Mouse (Mus musculus): ENCODE measurements around the gene Aagab. TPM values are rescaled to one million over a fixed set of nuclear protein-coding genes. Genes with fewer than 3 reads are reported as not detected.

Aagab gene
- total RNA-seq (2021): 10 to 100 TPM; 60.3 to 61.0 TPM
- long read RNA-seq, experiment 1, full-length matches to known transcripts: 32 of 70 reads
- long read RNA-seq, experiment 1, partial matches to known transcripts: 4 of 70 reads
- long read RNA-seq, experiment 1, other reads (novel, unspliced or antisense): 34 of 70 reads
- long read RNA-seq, experiment 2, full-length matches to known transcripts: 59 of 126 reads
- long read RNA-seq, experiment 2, partial matches to known transcripts: 10 of 126 reads
- long read RNA-seq, experiment 2, other reads (novel, unspliced or antisense): 57 of 126 reads

DNA sequence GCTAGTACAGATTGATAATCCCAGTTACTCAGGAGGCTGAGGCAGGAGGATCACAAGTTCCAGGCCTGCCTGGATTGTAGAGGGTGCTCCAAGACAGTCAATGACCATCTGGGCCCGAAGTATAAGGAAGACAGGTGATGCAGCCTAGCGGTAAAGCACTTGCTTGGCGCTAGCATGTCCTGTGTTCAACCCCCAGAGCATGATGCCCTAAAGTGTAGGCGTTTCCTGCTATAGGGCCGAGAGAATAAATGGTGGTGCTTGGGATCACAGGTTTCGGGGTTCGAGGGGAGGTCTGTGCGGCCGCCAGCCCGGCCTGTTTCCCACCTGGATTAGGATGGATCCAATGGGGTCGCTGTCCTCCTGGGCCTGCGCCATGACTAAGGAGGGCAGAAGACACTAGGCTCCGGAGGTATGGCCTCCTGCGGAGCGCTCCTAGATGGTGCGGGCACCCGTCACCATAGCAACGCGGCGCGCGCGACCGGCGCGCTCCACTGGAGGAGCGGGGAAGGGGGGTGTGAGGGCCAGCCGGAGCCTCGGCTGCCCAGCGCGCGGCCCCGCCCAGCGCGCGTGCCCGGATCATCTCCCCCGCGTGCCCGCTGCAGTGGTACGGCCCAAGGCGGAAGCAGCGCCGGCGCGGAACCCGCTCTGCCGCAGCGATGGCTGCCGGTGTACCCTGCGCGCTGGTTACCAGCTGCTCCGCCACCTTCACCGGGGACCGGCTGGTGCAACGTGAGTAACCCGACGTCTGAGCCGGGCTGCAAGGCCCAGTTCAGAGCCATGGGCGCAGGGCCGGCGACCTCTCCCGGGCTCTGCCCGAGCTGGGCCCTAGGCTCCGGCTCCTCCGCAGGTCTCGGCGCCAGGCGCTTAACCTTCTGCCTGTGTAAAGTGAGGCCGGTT, at the start of gene Aagab, which contains the start of gene Iqch:
Aagab (plus strand) TSS at position 618 of the 897 bp plus-strand sequence.
Iqch (minus strand) TSS at position 451 of the 897 bp plus-strand sequence.
- DNase-seq (ENCODE audit: low spot score in 2 of 2): peak; percentile 97 to 99

DNA sequence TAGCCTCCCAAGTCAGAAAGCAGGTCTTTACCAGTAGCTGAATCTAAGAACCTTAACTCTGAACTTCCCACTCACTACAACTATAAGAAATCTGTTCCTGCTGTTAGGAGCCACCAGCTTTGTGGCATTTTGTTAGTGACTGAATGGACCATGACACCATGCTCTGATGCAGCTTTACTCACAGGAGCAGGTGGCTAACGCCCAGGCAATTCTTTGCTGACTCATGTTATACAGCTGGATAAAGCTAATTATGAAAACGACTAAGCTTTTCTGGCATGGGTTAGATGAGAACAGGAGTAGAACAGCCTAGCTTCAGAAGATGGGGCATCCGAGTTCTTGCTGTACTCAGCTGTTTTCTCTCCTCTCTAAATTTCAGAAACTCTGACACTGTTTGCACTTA, 48.8 kb upstream of the Aagab start:
- Histone ChIP-seq H3K4me3 (no peak overlapping the region), H3K27ac (no peak overlapping the region)
- TF ChIP-seq CTCF (conservative IDR thresholded peaks at IDR 0.05): no peak
- DNase-seq (ENCODE audit: low spot score in 2 of 2): peak in 1 of 2 experiments; percentile 32

More for the DNA sequence above, at the start of gene Aagab, which contains the start of gene Iqch:
- Histone ChIP-seq H3K4me3 (peak within 1 kb of the TSS; percentile 100), H3K27ac (peak within 1 kb of the TSS; percentile 96)
- TF ChIP-seq CTCF (conservative IDR thresholded peaks at IDR 0.05): peak; percentile 20

DNA sequence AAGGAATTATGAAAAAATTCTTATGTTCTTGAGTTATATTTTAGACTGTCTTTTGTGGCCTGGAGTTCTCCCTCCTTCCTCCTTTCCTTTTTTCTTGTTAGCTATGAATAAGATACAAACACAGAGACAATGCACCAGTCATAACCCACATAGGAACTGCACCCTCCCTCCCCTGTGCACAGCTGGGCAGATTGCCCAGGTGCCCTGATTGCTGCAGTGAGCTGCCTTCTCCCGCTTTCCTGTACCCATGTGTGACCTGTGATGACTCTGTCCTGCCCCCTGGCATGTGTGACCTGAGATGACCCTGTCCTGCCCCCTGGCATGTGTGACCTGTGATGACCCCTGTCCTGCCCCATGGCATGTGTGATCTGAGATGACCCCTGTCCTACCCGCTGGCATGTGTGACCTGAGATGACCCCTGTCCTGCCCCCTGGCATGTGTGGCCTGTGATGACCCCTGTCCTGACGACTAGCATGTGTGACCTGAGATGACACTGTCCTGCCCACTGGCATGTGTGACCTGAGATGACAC, 46.9 kb upstream of the Aagab start:
- Histone ChIP-seq H3K4me3 (no peak overlapping the region), H3K27ac (no peak overlapping the region)
- no peak for DNase-seq (ENCODE audit: low spot score in 2 of 2)
- no peak for TF ChIP-seq CTCF (conservative IDR thresholded peaks at IDR 0.05)

DNA sequence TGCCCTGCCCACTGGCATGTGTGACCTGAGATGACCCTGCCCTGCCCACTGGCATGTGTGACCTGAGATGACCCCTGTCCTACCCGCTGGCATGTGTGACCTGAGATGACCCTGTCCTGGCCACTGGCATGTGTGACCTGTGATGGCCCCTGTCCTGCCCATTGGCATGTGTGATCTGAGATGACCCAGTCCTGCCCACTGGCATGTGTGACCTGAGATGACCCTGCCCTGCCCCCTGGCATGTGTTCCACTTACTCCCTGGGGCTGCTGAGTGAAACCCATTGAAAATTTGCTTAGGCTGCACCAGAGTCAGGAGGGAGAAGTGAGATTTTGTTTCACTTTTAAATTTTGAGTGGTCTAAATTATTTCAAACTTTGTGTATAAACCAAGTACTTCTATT, 46.1 kb upstream of the Aagab start:
- H3K4me3 ChIP-seq: no peak overlapping the region
- no peak for DNase-seq (ENCODE audit: low spot score in 2 of 2)
- H3K27ac ChIP-seq: no peak overlapping the region
- TF ChIP-seq CTCF (conservative IDR thresholded peaks at IDR 0.05): no peak

DNA sequence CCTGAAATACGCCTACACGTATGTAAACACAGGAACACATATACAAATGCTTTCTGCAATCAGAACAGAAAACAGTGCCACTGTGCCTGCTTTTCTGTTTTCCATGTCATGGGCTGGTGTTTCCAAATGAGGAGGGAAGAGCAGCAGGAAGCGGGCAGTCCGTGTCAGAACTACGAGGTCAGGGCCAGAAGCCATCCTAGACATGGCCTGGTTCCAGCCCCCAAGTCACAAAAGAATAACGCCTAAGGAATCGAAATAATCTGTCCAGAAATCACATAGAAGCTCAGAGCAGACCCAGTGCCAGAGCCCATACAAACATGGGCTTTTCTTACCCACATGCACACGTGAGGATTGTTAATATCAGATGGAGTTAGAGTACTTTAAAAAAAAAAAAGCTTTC, 45.5 kb upstream of the Aagab start:
- H3K27ac ChIP-seq: no peak overlapping the region
- no peak for TF ChIP-seq CTCF (conservative IDR thresholded peaks at IDR 0.05)
- no peak overlapping the region for H3K4me3 ChIP-seq
- no peak for DNase-seq (ENCODE audit: low spot score in 2 of 2)

DNA sequence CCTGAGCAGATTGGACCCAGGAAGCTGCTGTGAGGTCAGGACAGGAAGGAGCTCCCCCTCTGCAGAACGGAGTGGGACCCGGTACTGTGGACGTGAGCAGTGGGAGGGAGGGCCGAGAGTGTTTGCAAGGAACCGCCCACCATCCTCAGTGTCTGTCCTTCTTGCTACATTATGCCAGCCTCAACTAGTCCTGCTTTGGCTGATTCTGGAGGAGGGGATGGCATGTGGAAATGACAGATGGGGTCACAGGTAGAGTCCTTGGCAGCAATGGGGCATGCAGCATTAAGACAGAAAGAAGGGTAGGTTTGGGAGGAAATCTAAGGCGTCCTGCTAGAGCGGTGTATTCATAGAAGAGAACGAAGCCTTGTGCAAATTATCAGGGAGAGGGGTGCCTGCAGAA, 40.5 kb upstream of the Aagab start:
- Histone ChIP-seq H3K4me3 (no peak overlapping the region), H3K27ac (no peak overlapping the region)
- DNase-seq (ENCODE audit: low spot score in 2 of 2): no peak
- no peak for TF ChIP-seq CTCF (conservative IDR thresholded peaks at IDR 0.05)

DNA sequence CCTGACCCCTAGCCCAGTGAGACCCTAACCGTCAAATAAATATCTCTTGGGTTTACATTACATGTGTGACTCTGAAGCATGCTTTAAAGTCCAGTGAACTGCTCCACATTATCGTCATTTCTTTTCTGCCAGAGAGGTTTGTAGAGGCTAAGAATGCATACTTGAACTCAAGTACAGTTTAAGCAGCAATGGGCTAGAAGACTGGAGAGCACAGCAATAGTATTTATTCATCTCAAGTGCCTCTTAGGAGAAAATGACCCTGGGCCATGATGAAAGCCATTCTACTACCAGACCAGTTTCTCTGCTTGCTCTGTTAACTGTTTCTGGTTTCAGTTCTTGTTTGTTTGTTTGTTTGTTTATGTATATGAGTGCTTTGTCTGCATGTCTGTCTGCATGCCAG, 39.0 kb upstream of the Aagab start:
- TF ChIP-seq CTCF (conservative IDR thresholded peaks at IDR 0.05): no peak
- H3K27ac ChIP-seq: no peak overlapping the region
- DNase-seq (ENCODE audit: low spot score in 2 of 2): no peak
- H3K4me3 ChIP-seq: no peak overlapping the region

DNA sequence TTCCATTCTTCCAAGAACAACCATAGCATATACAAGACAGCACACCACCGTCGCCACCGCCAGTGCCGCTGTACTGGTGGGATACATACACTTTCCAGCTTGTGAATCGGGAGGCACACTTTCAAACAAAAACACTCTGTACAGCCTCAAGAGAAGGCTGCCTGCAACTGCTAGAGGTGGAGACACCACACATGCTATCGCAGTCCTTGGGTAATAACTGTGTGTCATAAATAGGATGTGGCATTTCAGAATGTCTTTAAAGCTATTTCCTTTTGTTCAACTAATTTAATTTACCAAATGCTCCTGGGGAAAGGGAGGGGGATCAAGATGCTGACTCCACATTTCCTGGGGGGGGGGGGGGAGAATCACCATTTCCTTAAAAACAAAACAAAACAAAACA, 34.1 kb upstream of the Aagab start:
- no peak for TF ChIP-seq CTCF (conservative IDR thresholded peaks at IDR 0.05)
- H3K4me3 ChIP-seq: no peak overlapping the region
- H3K27ac ChIP-seq: no peak overlapping the region
- DNase-seq (ENCODE audit: low spot score in 2 of 2): no peak

DNA sequence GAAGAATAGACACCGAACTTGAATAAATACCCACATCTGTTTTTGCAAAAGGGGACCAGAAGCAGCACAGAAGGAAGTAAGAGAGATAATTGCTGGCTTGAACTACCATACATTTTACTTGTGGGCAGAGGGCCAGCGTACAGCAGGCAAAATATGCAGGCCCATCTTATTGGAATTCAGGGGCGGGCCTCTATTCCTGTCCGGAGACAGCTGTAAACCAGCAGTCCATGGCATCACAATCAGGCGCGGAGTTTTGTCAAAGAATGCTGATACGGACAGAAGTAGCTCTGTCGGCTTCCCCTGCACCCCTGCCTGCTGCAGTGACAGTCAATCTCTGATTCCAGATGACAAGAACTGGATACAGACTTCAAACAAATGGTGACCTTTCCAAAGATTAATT, 33.7 kb upstream of the Aagab start:
- no peak for TF ChIP-seq CTCF (conservative IDR thresholded peaks at IDR 0.05)
- Histone ChIP-seq H3K27ac (peak overlapping the region; percentile 65), H3K4me3 (no peak overlapping the region)
- peak in 1 of 2 experiments; percentile 19 for DNase-seq (ENCODE audit: low spot score in 2 of 2)

DNA sequence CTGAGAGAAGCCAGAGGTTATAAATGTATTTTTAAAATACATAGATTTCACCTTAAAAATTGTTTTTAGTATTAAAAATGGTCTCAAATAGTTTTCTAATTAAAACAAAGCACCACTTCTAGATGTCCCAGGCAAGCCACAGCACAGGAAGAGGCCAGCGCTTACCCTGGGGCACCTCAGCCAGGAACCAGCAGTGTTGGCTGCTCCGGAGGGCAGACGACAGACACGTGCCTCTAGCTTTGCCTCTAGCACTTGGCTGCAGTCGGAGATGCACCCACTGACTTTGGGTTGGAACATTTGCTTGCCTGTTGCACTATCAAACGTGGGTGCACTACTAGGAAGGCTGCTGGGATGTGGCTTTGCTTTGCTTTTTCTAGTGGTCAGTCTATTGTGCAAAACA, 30.6 kb upstream of the Aagab start:
- no peak for DNase-seq (ENCODE audit: low spot score in 2 of 2)
- no peak for TF ChIP-seq CTCF (conservative IDR thresholded peaks at IDR 0.05)
- no peak overlapping the region for H3K4me3 ChIP-seq
- H3K27ac ChIP-seq: no peak overlapping the region

DNA sequence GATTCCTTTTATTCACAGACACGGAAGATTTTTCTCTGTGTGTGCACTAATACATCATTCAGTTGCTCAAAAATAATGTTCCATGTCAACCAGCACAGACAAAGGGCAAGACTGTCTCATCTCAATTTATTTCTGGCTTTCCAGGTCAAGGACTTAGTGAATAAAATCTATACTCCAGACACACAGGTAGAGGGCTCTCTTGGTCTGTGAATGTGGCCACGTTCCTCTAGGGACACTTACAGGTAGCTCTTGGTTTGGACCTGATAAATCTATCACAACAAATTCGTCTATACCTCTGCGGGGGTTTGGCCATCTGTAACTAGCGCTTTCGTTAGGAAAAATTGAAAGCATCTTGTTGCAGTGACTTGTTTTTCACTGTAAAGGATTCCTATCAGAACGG, 29.6 kb upstream of the Aagab start:
- Histone ChIP-seq H3K4me3 (no peak overlapping the region), H3K27ac (peak overlapping the region; percentile 28; the same call in 1 of the 2 replicates)
- peak; percentile 62 for TF ChIP-seq CTCF (conservative IDR thresholded peaks at IDR 0.05)
- no peak for DNase-seq (ENCODE audit: low spot score in 2 of 2)

DNA sequence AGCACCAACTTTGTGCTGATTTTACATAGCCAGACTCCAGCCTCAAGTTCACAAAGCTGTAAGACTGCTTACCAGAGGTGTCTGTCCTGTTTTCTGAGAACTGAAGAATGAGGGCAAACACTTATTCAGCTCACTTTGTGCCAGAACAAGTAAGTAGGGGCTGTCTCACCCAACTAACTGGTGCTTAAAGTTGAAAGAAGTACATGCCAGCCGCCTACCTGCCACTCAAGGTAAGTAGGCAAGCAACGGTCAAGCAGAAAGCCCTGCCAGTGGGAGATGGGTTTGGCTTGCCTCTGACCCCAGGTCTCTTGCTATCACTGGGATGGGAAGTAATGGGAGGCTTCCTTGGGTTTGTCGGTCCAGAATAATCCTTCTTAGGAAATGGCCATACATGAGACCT, 25.0 kb upstream of the Aagab start:
- no peak for TF ChIP-seq CTCF (conservative IDR thresholded peaks at IDR 0.05)
- H3K27ac ChIP-seq: no peak overlapping the region

DNA sequence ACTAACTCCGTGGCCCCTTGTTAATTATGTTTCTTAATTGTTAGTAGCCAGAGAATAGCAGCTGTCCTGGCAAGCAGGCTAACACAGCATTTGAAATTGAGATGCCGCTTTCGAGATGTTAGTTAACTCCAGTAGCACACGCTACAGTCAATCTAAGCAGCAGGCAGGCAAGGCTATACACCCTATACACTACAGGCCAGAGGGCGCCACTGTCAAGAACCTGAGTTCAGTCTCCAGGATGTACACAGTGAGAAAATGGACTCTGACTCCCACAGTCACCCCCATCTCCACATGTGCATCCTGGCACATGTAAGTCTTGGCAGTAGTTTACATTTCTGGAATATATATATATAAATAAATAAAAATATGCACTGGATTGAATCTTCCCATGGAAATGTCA, 22.8 kb upstream of the Aagab start:
- Histone ChIP-seq H3K4me3 (no peak overlapping the region), H3K27ac (no peak overlapping the region)
- DNase-seq (ENCODE audit: low spot score in 2 of 2): no peak
- TF ChIP-seq CTCF (conservative IDR thresholded peaks at IDR 0.05): 0 out of 2 replicates have a peak, but pooled peaks have one; percentile 8

More for the DNA sequence above, 25.0 kb upstream of the Aagab start:
- H3K4me3 ChIP-seq: no peak overlapping the region
- DNase-seq (ENCODE audit: low spot score in 2 of 2): no peak
